Mouse (Mus musculus): ENCODE results near the gene Igfbp1.

- TF ChIP-seq CTCF (IDR thresholded peaks at IDR 0.05; ENCODE audit: control insufficient read depth, insufficient read depth, low read length) (no peak), POLR2A (IDR thresholded peaks at IDR 0.05; ENCODE audit: borderline replicate concordance, control insufficient read depth, low read depth, low read length) (no peak)
Measured at GRCm38 (mm10) chr11:7244782-7245181, 47.2 kb downstream of the Igfbp1 start.

All from bone marrow, adult 2 months (tissue).